Mouse (Mus musculus) ovary, adult 2 months (tissue): ENCODE data around the gene Trim80. TPM values are rescaled to one million over a fixed set of nuclear protein-coding genes. Genes with fewer than 3 reads are reported as not detected.

ENCODE experiments used
- polyA plus RNA-seq: library from polyadenylated mRNA; depleted of rRNA; stranded (reverse); fragments of >200 nt; gene quantifications from 2 replicates; pipeline ENCODE4 v1.2.3, GENCODE M21; 2012; rRNA removed

Trim80 gene
- 0.94 and 1.3 TPM in 2 replicates for polyA plus RNA-seq

DNA sequence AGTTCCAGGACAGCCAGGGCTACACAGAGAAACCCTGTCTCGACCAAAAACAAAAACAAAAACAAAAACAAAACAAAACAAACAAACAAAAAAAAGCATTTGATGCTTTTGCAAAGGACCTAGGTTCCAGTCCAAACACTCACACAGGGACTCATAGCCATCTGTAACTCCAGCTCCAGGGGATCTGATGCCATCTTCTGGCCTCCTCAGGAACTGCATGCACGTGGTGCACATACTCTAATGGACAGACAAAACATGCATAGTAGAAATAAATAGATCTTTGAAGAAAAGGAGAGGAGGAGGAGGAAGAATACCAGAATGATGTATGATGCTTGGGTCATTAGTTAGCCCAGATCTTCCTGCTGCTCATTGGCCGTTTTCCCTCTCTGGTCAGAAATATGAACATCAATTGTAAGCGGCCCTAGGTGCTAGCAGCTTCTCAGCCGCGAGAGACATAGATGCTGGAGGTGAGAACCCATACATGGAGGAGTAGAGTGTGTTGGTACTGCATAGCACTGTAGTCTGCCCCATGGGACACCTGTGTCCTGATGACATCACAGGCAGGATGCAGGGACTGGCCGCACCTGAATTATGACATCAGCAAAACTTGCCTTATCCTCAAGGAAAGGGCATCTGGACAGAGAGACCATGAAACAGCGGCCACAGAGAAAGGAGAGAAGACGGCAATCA lies at the start of gene Trim80:
Trim80 (plus strand) TSS at position 640 of the 690 bp plus-strand sequence.

DNA sequence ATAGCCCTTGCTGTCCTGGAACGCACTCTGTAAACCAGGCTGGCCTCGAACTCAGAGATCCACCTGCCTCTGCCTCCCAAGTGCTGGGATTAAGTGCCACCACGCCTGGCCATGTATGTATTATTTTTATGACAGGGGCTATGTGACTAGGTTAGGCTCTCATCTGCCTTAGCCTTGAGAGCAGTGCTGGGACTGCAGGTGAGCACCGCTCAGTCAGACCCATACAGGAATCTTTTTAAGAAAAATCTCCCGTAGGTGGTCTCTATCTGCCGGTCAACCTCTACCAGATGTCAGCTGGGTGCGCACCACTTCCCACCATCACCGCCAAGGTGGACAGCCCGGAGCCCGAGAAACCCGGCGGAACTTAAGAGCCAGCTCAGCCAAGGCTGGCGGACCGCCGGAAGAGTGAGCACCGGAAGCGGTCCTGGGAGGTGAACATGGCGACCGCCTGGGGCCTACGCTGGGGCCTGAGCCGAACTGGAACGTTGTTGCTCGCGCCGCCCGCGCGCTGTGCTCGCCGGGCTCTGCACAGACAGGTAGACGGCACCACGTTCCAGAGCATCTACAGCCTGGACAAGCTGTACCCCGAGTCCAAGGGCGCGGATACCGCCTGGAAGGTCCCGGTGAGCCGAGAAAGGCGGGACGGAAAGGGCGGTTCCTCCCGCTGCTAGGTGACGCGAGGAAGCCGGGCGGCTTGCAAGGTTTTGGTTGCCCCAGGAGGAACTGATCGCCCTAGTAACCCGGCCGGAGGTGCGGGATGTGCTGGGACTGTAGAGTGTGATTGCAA lies 36.8 kb upstream of the Trim80 start, which contains the start of gene Mrpl58:
Mrpl58 (plus strand) TSS at position 415 of the 787 bp plus-strand sequence.

DNA sequence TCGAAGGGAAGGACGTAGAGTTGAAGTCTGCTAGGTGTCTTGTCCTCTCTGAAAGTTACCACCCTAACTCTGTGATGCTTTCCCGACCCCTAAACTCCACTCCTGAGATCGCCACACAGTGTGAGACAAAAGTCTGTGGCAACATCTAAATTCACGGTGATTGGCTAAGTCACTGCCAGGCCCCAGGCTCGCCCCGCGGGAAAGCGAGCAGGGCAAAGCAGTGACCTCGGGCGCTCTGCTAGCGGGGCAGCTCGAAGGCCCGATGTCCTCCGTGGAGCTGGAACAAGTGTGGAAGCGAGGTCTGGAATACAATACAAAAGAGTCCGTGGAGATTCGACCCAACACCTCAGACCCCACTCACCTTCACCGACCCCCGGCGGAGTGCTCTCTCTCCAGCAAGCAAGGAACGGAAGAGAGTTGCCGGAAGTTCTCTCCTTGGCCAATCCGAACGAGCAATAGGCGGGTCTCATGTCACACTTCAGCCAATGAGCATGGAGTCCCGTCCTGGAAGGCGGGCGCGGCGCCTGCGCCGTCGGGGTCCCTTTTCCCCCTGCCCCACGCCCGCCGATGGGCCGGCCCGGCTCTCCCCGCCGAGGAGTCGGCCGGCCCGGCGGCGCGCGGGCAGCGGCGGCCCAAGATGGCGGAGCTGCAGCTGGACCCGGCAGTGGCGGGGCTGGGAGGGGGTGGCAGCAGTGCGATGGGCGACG lies 20.7 kb upstream of the Trim80 start, which contains the start of the genes Atp5h and Kctd2:
Atp5h (minus strand) TSS at position 432 of the 707 bp plus-strand sequence.
Kctd2 (plus strand) TSS at position 598 of the 707 bp plus-strand sequence.

DNA sequence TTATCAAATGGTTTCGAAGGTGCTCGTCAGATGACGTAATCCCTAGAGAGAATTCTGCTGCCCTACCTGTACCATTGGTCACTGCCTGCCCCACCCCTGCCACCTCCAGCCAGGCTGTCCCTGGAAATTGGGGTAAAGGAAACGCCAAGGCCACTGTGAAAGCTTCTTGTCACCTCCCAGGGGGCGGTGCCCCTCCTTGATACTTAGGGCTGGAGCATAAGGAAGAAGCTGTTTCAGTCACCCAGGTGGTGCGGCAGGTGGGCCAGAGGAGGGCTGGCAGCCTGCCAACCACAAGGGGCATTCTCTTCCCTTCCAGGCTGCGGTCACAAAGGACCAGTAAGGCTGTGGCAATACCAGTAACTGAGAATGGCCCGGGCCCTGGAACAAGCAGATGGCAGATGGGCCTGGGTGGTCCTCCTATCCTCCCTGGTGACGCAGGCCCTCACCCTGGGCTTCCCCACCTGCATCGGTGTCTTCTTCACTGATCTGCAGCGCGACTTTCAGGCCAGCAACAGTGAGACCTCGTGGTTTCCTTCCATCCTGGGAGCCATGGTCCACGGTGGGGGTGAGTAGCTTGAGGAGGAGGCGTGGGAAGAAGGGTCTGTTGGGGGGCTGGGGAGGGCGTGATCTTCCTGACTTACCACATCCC lies 22.0 kb downstream of the Trim80 start, which contains the start of gene Slc16a5:
Slc16a5 (plus strand) TSS at position 232 of the 649 bp plus-strand sequence.

DNA sequence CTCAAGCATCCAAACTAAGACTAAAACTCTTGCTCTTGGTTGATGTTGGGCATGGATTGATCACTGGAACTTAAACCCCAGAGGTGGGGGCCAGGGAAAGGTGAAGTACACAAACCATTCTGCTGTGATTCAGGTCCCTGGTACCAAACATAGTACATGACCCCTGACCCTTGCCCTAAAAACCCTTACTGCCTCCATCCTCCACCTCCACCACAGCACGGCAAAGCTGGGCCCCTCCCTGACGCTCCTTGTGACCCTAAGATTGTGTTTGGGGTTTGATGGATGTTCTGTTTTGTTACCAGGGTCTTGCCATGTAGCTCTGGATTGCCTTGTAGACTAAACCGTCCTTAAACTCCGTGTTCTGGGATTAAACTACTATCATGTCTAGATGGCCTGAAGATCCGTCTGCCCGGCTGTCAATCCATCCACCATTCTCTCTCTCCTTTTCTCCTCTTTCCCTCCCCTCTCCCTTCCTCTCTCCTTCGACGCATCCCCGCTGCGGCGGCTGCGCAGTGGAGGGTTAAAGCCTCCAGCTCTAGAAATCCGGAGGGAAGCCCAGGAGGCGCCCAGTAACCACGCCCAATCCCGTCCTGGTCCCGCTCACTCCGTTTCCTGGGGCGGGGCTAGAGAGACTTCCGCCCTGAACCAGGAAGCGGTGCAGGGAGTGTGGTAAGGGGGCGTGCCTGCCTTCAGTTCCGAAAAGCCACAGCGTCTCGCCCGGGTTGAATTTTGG lies 34.8 kb downstream of the Trim80 start, which contains the start of gene Armc7:
Armc7 (plus strand) TSS at position 643 of the 733 bp plus-strand sequence.

GRCm38 (mm10) chr11:115491356-115492083 lies 51.2 kb downstream of the Trim80 start, which contains the start of gene Nt5c:
Gene Nt5c, minus strand, starts transcription at chr11:115491862.

Other genes starting within 250 kb of the Trim80 start
- gene Grin2c, start 173.3 kb upstream of the Trim80 start, polyA plus RNA-seq = 14.8 and 16.5 TPM in 2 replicates
- 341 and 408 TPM in 2 replicates for gene Fdxr, start 163.5 kb upstream of the Trim80 start, polyA plus RNA-seq
- 45.9 and 48.3 TPM in 2 replicates for gene Fads6, start 142.9 kb upstream of the Trim80 start, polyA plus RNA-seq
- gene Otop2, start 133.4 kb upstream of the Trim80 start, polyA plus RNA-seq = 0.07 and 0.10 TPM in 2 replicates
- gene Ush1g, start 118.5 kb upstream of the Trim80 start, polyA plus RNA-seq = 9.8 and 10.6 TPM in 2 replicates
- not detected in 2 replicates for gene Otop3, start 105.8 kb upstream of the Trim80 start, polyA plus RNA-seq
- gene Hid1, start 72.8 kb upstream of the Trim80 start, polyA plus RNA-seq = 20.6 and 25.5 TPM in 2 replicates
- gene Cdr2l, start 58.6 kb upstream of the Trim80 start, polyA plus RNA-seq = 38.3 and 39.4 TPM in 2 replicates
- 82.6 and 93.1 TPM in 2 replicates for gene Mrpl58, start 36.8 kb upstream of the Trim80 start, polyA plus RNA-seq
- 25.6 and 65.5 TPM in 2 replicates for gene Atp5h, start 20.6 kb upstream of the Trim80 start, polyA plus RNA-seq
- 37.4 and 39.1 TPM in 2 replicates for gene Kctd2, start 20.4 kb upstream of the Trim80 start, polyA plus RNA-seq
- 0.41 and 0.72 TPM in 2 replicates for gene Slc16a5, start 21.9 kb downstream of the Trim80 start, polyA plus RNA-seq
- gene Armc7, start 35.1 kb downstream of the Trim80 start, polyA plus RNA-seq = 11.9 and 15.6 TPM in 2 replicates
- 67.3 and 81.9 TPM in 2 replicates for gene Nt5c, start 51.3 kb downstream of the Trim80 start, polyA plus RNA-seq
- gene Jpt1, start 73.8 kb downstream of the Trim80 start, polyA plus RNA-seq = 203 and 234 TPM in 2 replicates
- gene Sumo2, start 95.7 kb downstream of the Trim80 start, polyA plus RNA-seq = 22.0 and 29.5 TPM in 2 replicates
- gene Nup85, start 123.9 kb downstream of the Trim80 start, polyA plus RNA-seq = 51.0 and 59.5 TPM in 2 replicates
- gene Mrps7, start 163.4 kb downstream of the Trim80 start, polyA plus RNA-seq = 22.3 and 27.0 TPM in 2 replicates
- gene Gga3, start 163.5 kb downstream of the Trim80 start, polyA plus RNA-seq = 26.1 and 30.8 TPM in 2 replicates
- gene Mif4gd, start 172.4 kb downstream of the Trim80 start, polyA plus RNA-seq = 108 and 116 TPM in 2 replicates
- gene Slc25a19, start 187.8 kb downstream of the Trim80 start, polyA plus RNA-seq = 45.4 and 67.4 TPM in 2 replicates